In genomic region chr7:80582821-80583451, GRCm38 (mm10) we compare ENCODE assay signal across 8 mouse cellular contexts. TPM values are rescaled to one million over a fixed set of nuclear protein-coding genes. Genes with fewer than 3 reads are reported as not detected.
A peak's percentile ranks its signal among the peaks of the same experiment; 100 is the strongest.
DNase-seq lines count a peak whose midpoint lies in the region; ATAC-seq and TF ChIP-seq lines count a peak whose summit lies in the region.

No protein-coding gene starts in this region.

- no peak for TF ChIP-seq RAD21 in MEL (IDR thresholded peaks at IDR 0.05; ENCODE audit: low read depth, low read length)

- 0 out of 4 replicates have a peak, but pooled peaks cover 0 to 3% of the 10 kb centered on the region in 2 experiments for H3K36me3 ChIP-seq in MEL (ENCODE audit: control insufficient read depth in 1 of 2, insufficient read depth in 2 of 2, low read length in 2 of 2)
- no peaks in the 10 kb centered on the region for H3K36me3 ChIP-seq in embryonic facial prominence, embryonic 14.5 days (ENCODE audit: control insufficient read depth, insufficient read depth, low read length)
- no peaks in the 10 kb centered on the region for H3K36me3 ChIP-seq in kidney, adult 2 months (ENCODE audit: control insufficient read depth, insufficient read depth, low read length)
- H3K36me3 ChIP-seq in lung, postnatal 0 days (ENCODE audit: insufficient read depth, low read length), result no peaks in the 10 kb centered on the region
- no peaks in the 10 kb centered on the region for H3K36me3 ChIP-seq in midbrain, embryonic 15.5 days (replicated peaks)

- TF ChIP-seq POLR2A in MEL (IDR thresholded peaks at IDR 0.05; ENCODE audit: control insufficient read depth in 1 of 2, insufficient read depth in 1 of 2, low read depth in 1 of 2, low read length in 2 of 2, poor library complexity in 1 of 2), result no peak
- TF ChIP-seq POLR2A in kidney, adult 2 months (IDR thresholded peaks at IDR 0.05; ENCODE audit: low read depth, low read length), result no peak

- DNase-seq in MEL (ENCODE audit: low read depth, low spot score), result peak; percentile 48
- DNase-seq in embryonic facial prominence, embryonic 14.5 days (ENCODE audit: low spot score), result peak; percentile 22
- peak; percentile 74 for DNase-seq in kidney, adult 2 months
- peak; percentile 75 for DNase-seq in lung, postnatal 0 days (ENCODE audit: low spot score)
- peak; percentile 42 to 51 for DNase-seq in thymus, postnatal 36 days
- no peak for DNase-seq in frontal cortex, postnatal 14 days (ENCODE audit: low spot score in 2 of 2)
- no peak for DNase-seq in left cerebral cortex, adult 11 months (ENCODE audit: low spot score)

- TF ChIP-seq CTCF in MEL (IDR thresholded peaks at IDR 0.05 in 2 of 3, conservative IDR thresholded peaks at IDR 0.05 in 1 of 3; ENCODE audit: control insufficient read depth in 1 of 3, insufficient read depth in 1 of 3, low read depth in 2 of 3, low read length in 3 of 3, poor library complexity in 1 of 3, severe bottlenecking in 1 of 3), result no peak
- no peak for TF ChIP-seq CTCF in kidney, adult 2 months (conservative IDR thresholded peaks at IDR 0.05; ENCODE audit: insufficient read depth, insufficient read length, low read depth, low read length)
- no peak for TF ChIP-seq CTCF in lung, postnatal 0 days (IDR thresholded peaks at IDR 0.05)

- TF ChIP-seq EP300 in MEL (IDR thresholded peaks at IDR 0.05; ENCODE audit: low read depth in 1 of 2, low read length in 2 of 2), result no peak
- peak; percentile 92 for TF ChIP-seq EP300 in lung, postnatal 0 days (IDR thresholded peaks at IDR 0.05)

- no peaks in the 10 kb centered on the region for H3K79me2 ChIP-seq in MEL (ENCODE audit: control insufficient read depth, insufficient read depth, low read length, poor library complexity)

- no peak overlapping the region for H3K4me2 ChIP-seq in embryonic facial prominence, embryonic 14.5 days (ENCODE audit: low read depth, low read length)
- no peak overlapping the region for H3K4me2 ChIP-seq in lung, postnatal 0 days (replicated peaks; ENCODE audit: low read depth, low read length)
- H3K4me2 ChIP-seq in midbrain, embryonic 15.5 days, result no peak overlapping the region

- peaks cover 3 to 11% of the 10 kb centered on the region in 2 experiments; a peak in 3 of 4 replicates for H3K4me1 ChIP-seq in MEL (ENCODE audit: control insufficient read depth in 1 of 2, insufficient read depth in 2 of 2, low read length in 2 of 2)
- peaks cover 4% of the 10 kb centered on the region; the same call in 1 of the 2 replicates for H3K4me1 ChIP-seq in embryonic facial prominence, embryonic 14.5 days (ENCODE audit: control insufficient read depth, insufficient read depth, low read length)
- H3K4me1 ChIP-seq in kidney, adult 2 months (ENCODE audit: control insufficient read depth, insufficient read depth, low read length), result no peaks in the 10 kb centered on the region; the same call in 1 of the 2 replicates
- peaks cover 3% of the 10 kb centered on the region; the same call in 1 of the 2 replicates for H3K4me1 ChIP-seq in lung, postnatal 0 days (ENCODE audit: insufficient read depth, low read depth, low read length)
- H3K4me1 ChIP-seq in midbrain, embryonic 15.5 days, result peaks cover 7% of the 10 kb centered on the region

- no peak overlapping the region for H3K27ac ChIP-seq in MEL (ENCODE audit: control insufficient read depth, low read depth, low read length)
- H3K27ac ChIP-seq in embryonic facial prominence, embryonic 14.5 days (replicated peaks; ENCODE audit: low read depth, low read length), result no peak overlapping the region; the same call in 1 of the 2 replicates
- peak overlapping the region; percentile 2; the same call in 1 of the 2 replicates for H3K27ac ChIP-seq in kidney, adult 2 months (ENCODE audit: insufficient read depth, low read depth, low read length)
- peak overlapping the region; percentile 83 for H3K27ac ChIP-seq in lung, postnatal 0 days (ENCODE audit: low read length)
- no peak overlapping the region for H3K27ac ChIP-seq in midbrain, embryonic 15.5 days

- ATAC-seq in embryonic facial prominence, embryonic 14.5 days (ENCODE audit: low read depth), result no peak
- ATAC-seq in lung, postnatal 0 days, result peak; percentile 77
- ATAC-seq in midbrain, embryonic 15.5 days (replicated peaks), result no peak

- no peaks in the 10 kb centered on the region for H3K9me3 ChIP-seq in MEL (replicated peaks; ENCODE audit: insufficient read depth, low read length)
- H3K9me3 ChIP-seq in embryonic facial prominence, embryonic 14.5 days (ENCODE audit: control insufficient read depth, low read length), result no peaks in the 10 kb centered on the region
- no peaks in the 10 kb centered on the region for H3K9me3 ChIP-seq in lung, postnatal 0 days (ENCODE audit: low read length)
- H3K9me3 ChIP-seq in midbrain, embryonic 15.5 days, result no peaks in the 10 kb centered on the region

- WGBS in embryonic facial prominence, embryonic 14.5 days, result 65% methylated on average over 20 of the region's 20 CpGs
- 28% methylated on average over 20 of the region's 20 CpGs for WGBS in kidney, adult 2 months
- WGBS in lung, postnatal 0 days, result 50% methylated on average over 20 of the region's 20 CpGs
- 70% methylated on average over 20 of the region's 20 CpGs for WGBS in midbrain, embryonic 15.5 days

- peak overlapping the region; percentile 47 to 55 for H3K4me3 ChIP-seq in MEL (ENCODE audit: control insufficient read depth in 1 of 2, insufficient read depth in 1 of 2, low read depth in 2 of 2, low read length in 2 of 2)
- H3K4me3 ChIP-seq in embryonic facial prominence, embryonic 14.5 days (ENCODE audit: low read depth, low read length), result no peak overlapping the region
- no peak overlapping the region for H3K4me3 ChIP-seq in kidney, adult 2 months (ENCODE audit: insufficient read depth, low read depth, low read length)
- no peak overlapping the region for H3K4me3 ChIP-seq in lung, postnatal 0 days (ENCODE audit: low read depth, low read length)
- H3K4me3 ChIP-seq in midbrain, embryonic 15.5 days, result no peak overlapping the region

- no peaks in the 10 kb centered on the region for H3K27me3 ChIP-seq in MEL (ENCODE audit: control insufficient read depth in 1 of 2, insufficient read depth in 2 of 2, low read length in 2 of 2)
- no peaks in the 10 kb centered on the region for H3K27me3 ChIP-seq in embryonic facial prominence, embryonic 14.5 days (replicated peaks; ENCODE audit: control insufficient read depth, insufficient read depth, low read length)
- H3K27me3 ChIP-seq in kidney, adult 2 months (replicated peaks; ENCODE audit: control insufficient read depth, insufficient read depth, low read length), result no peaks in the 10 kb centered on the region
- H3K27me3 ChIP-seq in lung, postnatal 0 days (replicated peaks; ENCODE audit: insufficient read depth, low read length), result no peaks in the 10 kb centered on the region
- no peaks in the 10 kb centered on the region for H3K27me3 ChIP-seq in midbrain, embryonic 15.5 days (replicated peaks)

- H3K9ac ChIP-seq in MEL (ENCODE audit: control insufficient read depth, low read depth, low read length, poor library complexity, severe bottlenecking), result peak overlapping the region; percentile 48
- no peak overlapping the region for H3K9ac ChIP-seq in embryonic facial prominence, embryonic 14.5 days (ENCODE audit: low read depth, low read length)
- H3K9ac ChIP-seq in lung, postnatal 0 days (replicated peaks; ENCODE audit: low read depth), result no peak overlapping the region
- no peak overlapping the region for H3K9ac ChIP-seq in midbrain, embryonic 15.5 days

TF ChIP-seq in MEL, 35 proteins besides CTCF, POLR2A, EP300 and RAD21:
- TF ChIP-seq USF1 (IDR thresholded peaks at IDR 0.05; ENCODE audit: low read depth, low read length) (peak; percentile 27; the same call in 1 of the 2 replicates), MAFK (IDR thresholded peaks at IDR 0.05; ENCODE audit: borderline replicate concordance, low read depth, low read length) (no peak), MXI1 (IDR thresholded peaks at IDR 0.05; ENCODE audit: low read depth, low read length) (0 out of 2 replicates have a peak, but pooled peaks have one; percentile 8)

RNA-seq across cellular contexts. Expression of gene Blm, which starts 48.0 kb away (rescaled TPM):
- total RNA-seq in MEL (2012; rRNA removed), result 24.6 and 28.5 TPM in 2 replicates
- 10 to 100 TPM; 52.0 to 83.8 TPM for polyA plus RNA-seq in MEL (2012; ENCODE audit: insufficient read depth in 1 of 2, insufficient read length in 2 of 2, low read depth in 1 of 2, low replicate concordance in 2 of 2, missing spikeins in 1 of 2)
- polyA plus RNA-seq in embryonic facial prominence, embryonic 14.5 days (2014; fragmentation: Nextera tagmentation; extraction: Ambion mirVana), result 13.1 and 17.1 TPM in 2 replicates
- polyA plus RNA-seq in kidney, adult 2 months (2012; rRNA removed), result 0.53 and 0.58 TPM in 2 replicates
- polyA plus RNA-seq in lung, postnatal 0 days (2015; fragmentation: Nextera tagmentation; extraction: Ambion mirVana), result 2.4 and 2.5 TPM in 2 replicates
- polyA plus RNA-seq in midbrain, embryonic 15.5 days (2015; fragmentation: Nextera tagmentation; extraction: Ambion mirVana), result 9.4 and 10.1 TPM in 2 replicates

Comparison
In these comparisons a context has a peak if more than half of its experiments do, and no peak if none do; other contexts are left out.
1. DNase-seq: peak in MEL (single experiment), embryonic facial prominence, embryonic 14.5 days (single experiment), kidney, adult 2 months (single experiment), lung, postnatal 0 days (single experiment) and thymus, postnatal 36 days (2 of 2); none in frontal cortex, postnatal 14 days (0 of 2) and left cerebral cortex, adult 11 months (single experiment).
2. H3K27ac ChIP-seq: peak in kidney, adult 2 months (single experiment) and lung, postnatal 0 days (single experiment); none in MEL (single experiment), embryonic facial prominence, embryonic 14.5 days (single experiment) and midbrain, embryonic 15.5 days (single experiment).
3. H3K4me3 ChIP-seq: peak in MEL (2 of 2); none in embryonic facial prominence, embryonic 14.5 days (single experiment), kidney, adult 2 months (single experiment), lung, postnatal 0 days (single experiment) and midbrain, embryonic 15.5 days (single experiment).